Mouse (Mus musculus): Measurements from ENCODE around the gene Adap1. TPM values are rescaled to one million over a fixed set of nuclear protein-coding genes. Genes with fewer than 3 reads are reported as not detected.

Adap1 gene
- 13.8 and 14.9 TPM in 2 replicates for polyA plus RNA-seq (2015; fragmentation: Nextera tagmentation; extraction: Ambion mirVana)

GRCm38 (mm10) chr5:139325395-139325966 is at the start of gene Adap1:
Gene Adap1 (minus strand): TSS chr5:139325622.
- Histone ChIP-seq H3K27me3 (ENCODE audit: control insufficient read depth, insufficient read depth, low read length) (no peaks in the 10 kb centered on the region), H3K4me1 (replicated peaks; ENCODE audit: control insufficient read depth, insufficient read depth) (0 out of 2 replicates have a peak, but pooled peaks cover 2% of the 10 kb centered on the region), H3K4me2 (replicated peaks; ENCODE audit: low read depth) (peak within 1 kb of the TSS; percentile 90), H3K9ac (ENCODE audit: low read length) (peak within 1 kb of the TSS; percentile 87), H3K36me3 (ENCODE audit: control insufficient read depth, insufficient read depth, low read length) (no peaks in the 10 kb centered on the region), H3K27ac (replicated peaks) (peak within 1 kb of the TSS; percentile 77), H3K4me3 (ENCODE audit: low read depth, low read length) (peak within 1 kb of the TSS; percentile 56), H3K9me3 (ENCODE audit: control insufficient read depth, low read length) (no peaks in the 10 kb centered on the region)
- peak; percentile 76 for DNase-seq (ENCODE audit: low spot score)
- ATAC-seq (ENCODE audit: low FRiP score, low TSS enrichment) = peak; percentile 82
- TF ChIP-seq CTCF (IDR thresholded peaks at IDR 0.05; ENCODE audit: low read depth) (peak; percentile 56), EP300 (optimal IDR thresholded peaks at IDR 0.05) (no peak)
- WGBS = 2% methylated on average over 53 of the region's 61 CpGs

GRCm38 (mm10) chr5:139374841-139375240 is 49.4 kb upstream of the Adap1 start:
- Histone ChIP-seq H3K4me2 (replicated peaks; ENCODE audit: low read depth) (no peak overlapping the region), H3K27me3 (ENCODE audit: control insufficient read depth, insufficient read depth, low read length) (no peaks in the 10 kb centered on the region), H3K9me3 (ENCODE audit: control insufficient read depth, low read length) (no peaks in the 10 kb centered on the region), H3K36me3 (ENCODE audit: control insufficient read depth, insufficient read depth, low read length) (no peaks in the 10 kb centered on the region), H3K27ac (replicated peaks) (no peak overlapping the region), H3K4me1 (replicated peaks; ENCODE audit: control insufficient read depth, insufficient read depth) (peaks cover 11% of the 10 kb centered on the region), H3K4me3 (ENCODE audit: low read depth, low read length) (no peak overlapping the region), H3K9ac (ENCODE audit: low read length) (no peak overlapping the region)
- ATAC-seq (ENCODE audit: low FRiP score, low TSS enrichment) (no peak), DNase-seq (ENCODE audit: low spot score) (no peak)
- TF ChIP-seq EP300 (optimal IDR thresholded peaks at IDR 0.05) (no peak), CTCF (IDR thresholded peaks at IDR 0.05; ENCODE audit: low read depth) (no peak)
- 52% methylated on average over 2 of the region's 2 CpGs for WGBS

GRCm38 (mm10) chr5:139373889-139374444 is 48.5 kb upstream of the Adap1 start:
- no peak overlapping the region for H3K27ac ChIP-seq (replicated peaks)
- no peaks in the 10 kb centered on the region for H3K27me3 ChIP-seq (ENCODE audit: control insufficient read depth, insufficient read depth, low read length)
- H3K36me3 ChIP-seq (ENCODE audit: control insufficient read depth, insufficient read depth, low read length) = no peaks in the 10 kb centered on the region
- TF ChIP-seq CTCF (IDR thresholded peaks at IDR 0.05; ENCODE audit: low read depth) = no peak
- no peak for TF ChIP-seq EP300 (optimal IDR thresholded peaks at IDR 0.05)
- H3K4me2 ChIP-seq (replicated peaks; ENCODE audit: low read depth) = no peak overlapping the region
- H3K9me3 ChIP-seq (ENCODE audit: control insufficient read depth, low read length) = no peaks in the 10 kb centered on the region
- peaks cover 5% of the 10 kb centered on the region for H3K4me1 ChIP-seq (replicated peaks; ENCODE audit: control insufficient read depth, insufficient read depth)
- no peak overlapping the region for H3K9ac ChIP-seq (ENCODE audit: low read length)
- H3K4me3 ChIP-seq (ENCODE audit: low read depth, low read length) = no peak overlapping the region
- WGBS = 68% methylated on average over 6 of the region's 6 CpGs
- DNase-seq (ENCODE audit: low spot score) (no peak), ATAC-seq (ENCODE audit: low FRiP score, low TSS enrichment) (no peak)

GRCm38 (mm10) chr5:139373126-139373525 is 47.7 kb upstream of the Adap1 start:
- no peak overlapping the region for H3K4me2 ChIP-seq (replicated peaks; ENCODE audit: low read depth)
- no peak overlapping the region for H3K27ac ChIP-seq (replicated peaks)
- H3K4me1 ChIP-seq (replicated peaks; ENCODE audit: control insufficient read depth, insufficient read depth) = peaks cover 3% of the 10 kb centered on the region
- no peaks in the 10 kb centered on the region for H3K36me3 ChIP-seq (ENCODE audit: control insufficient read depth, insufficient read depth, low read length)
- no peak overlapping the region for H3K4me3 ChIP-seq (ENCODE audit: low read depth, low read length)
- H3K27me3 ChIP-seq (ENCODE audit: control insufficient read depth, insufficient read depth, low read length) = no peaks in the 10 kb centered on the region
- ATAC-seq (ENCODE audit: low FRiP score, low TSS enrichment) (no peak), DNase-seq (ENCODE audit: low spot score) (no peak)
- TF ChIP-seq EP300 (optimal IDR thresholded peaks at IDR 0.05) (no peak), CTCF (IDR thresholded peaks at IDR 0.05; ENCODE audit: low read depth) (no peak)
- WGBS = 77% methylated on average over 3 of the region's 3 CpGs
- no peak overlapping the region for H3K9ac ChIP-seq (ENCODE audit: low read length)
- H3K9me3 ChIP-seq (ENCODE audit: control insufficient read depth, low read length) = no peaks in the 10 kb centered on the region

GRCm38 (mm10) chr5:139371631-139372401 is 46.4 kb upstream of the Adap1 start:
- Histone ChIP-seq H3K27ac (replicated peaks) (peak overlapping the region; percentile 84), H3K4me1 (replicated peaks; ENCODE audit: control insufficient read depth, insufficient read depth) (peaks cover 3% of the 10 kb centered on the region), H3K4me2 (replicated peaks; ENCODE audit: low read depth) (peak overlapping the region; percentile 80), H3K4me3 (ENCODE audit: low read depth, low read length) (peak overlapping the region; percentile 57), H3K9me3 (ENCODE audit: control insufficient read depth, low read length) (no peaks in the 10 kb centered on the region), H3K27me3 (ENCODE audit: control insufficient read depth, insufficient read depth, low read length) (no peaks in the 10 kb centered on the region), H3K36me3 (ENCODE audit: control insufficient read depth, insufficient read depth, low read length) (no peaks in the 10 kb centered on the region), H3K9ac (ENCODE audit: low read length) (peak overlapping the region; percentile 87)
- DNase-seq (ENCODE audit: low spot score) = peak; percentile 96
- peak; percentile 49 for TF ChIP-seq CTCF (IDR thresholded peaks at IDR 0.05; ENCODE audit: low read depth)
- no peak for TF ChIP-seq EP300 (optimal IDR thresholded peaks at IDR 0.05)
- peak; percentile 93 for ATAC-seq (ENCODE audit: low FRiP score, low TSS enrichment)
- under 1% methylated on average over 39 of the region's 39 CpGs for whole genome bisulfite sequencing

Measured in stomach, postnatal 0 days (tissue).